27 mouse cellular contexts compared by ENCODE assay signal in genomic region chr10:13220061-13220460, GRCm38 (mm10). TPM values are rescaled to one million over a fixed set of nuclear protein-coding genes. Genes with fewer than 3 reads are reported as not detected.
"Had no signal": no experiment of that assay in that cellular context is flagged by ENCODE, and none has a peak within 500 bp of the region (broad histone marks: within the 10 kb centered on the region; RNA-seq: fewer than 3 reads in every experiment).

No protein-coding gene starts in this region.

- H3K27ac ChIP-seq: lung, embryonic 15.5 days; macrophage; midbrain, embryonic 13.5 days; midbrain, embryonic 15.5 days; neural tube, embryonic 12.5 days had no signal

- DNase-seq: lung, adult 2 months; lung, postnatal 14 days; lung, postnatal 36 days; retina, postnatal 1 day; right cerebral cortex, adult 18-20 months; right cerebral cortex, postnatal 25 days; right cerebral cortex, postnatal 4 days; spleen, adult 18-20 months; thymus, adult 18-20 months; thymus, postnatal 14 days; thymus, postnatal 36 days had no signal

- H3K27me3 ChIP-seq: lung, embryonic 15.5 days; midbrain, embryonic 13.5 days; midbrain, embryonic 15.5 days; neural tube, embryonic 12.5 days had no signal

- H3K4me2 ChIP-seq: lung, embryonic 15.5 days; midbrain, embryonic 11.5 days; midbrain, embryonic 13.5 days; midbrain, embryonic 15.5 days; neural tube, embryonic 12.5 days had no signal

- H3K36me3 ChIP-seq: midbrain, embryonic 15.5 days; neural tube, embryonic 12.5 days had no signal

- ATAC-seq: lung, postnatal 0 days; midbrain, embryonic 13.5 days; midbrain, embryonic 15.5 days had no signal

- H3K4me3 ChIP-seq: lung, embryonic 15.5 days; megakaryocyte, embryonic 14.5 days; midbrain, embryonic 13.5 days; midbrain, embryonic 15.5 days; neural tube, embryonic 12.5 days had no signal

- H3K4me1 ChIP-seq: midbrain, embryonic 13.5 days; midbrain, embryonic 15.5 days had no signal

- H3K9ac ChIP-seq: lung, embryonic 15.5 days; midbrain, embryonic 13.5 days; midbrain, embryonic 15.5 days; neural tube, embryonic 12.5 days had no signal

- H3K9me3 ChIP-seq: lung, embryonic 15.5 days; megakaryocyte, embryonic 14.5 days; midbrain, embryonic 13.5 days; midbrain, embryonic 15.5 days; neural tube, embryonic 12.5 days had no signal

RNA-seq across cellular contexts. Expression of gene Zc2hc1b, which starts 42.2 kb away (rescaled TPM):
- total RNA-seq: megakaryocyte progenitor cell, adult 5-6 weeks; midbrain, postnatal 0 days; monocyte, adult 5-6 weeks had no signal
- polyA plus RNA-seq: lung, adult 2 months; lung, embryonic 15.5 days; lung, postnatal 0 days; macrophage; midbrain, embryonic 11.5 days; midbrain, embryonic 13.5 days; midbrain, embryonic 15.5 days; midbrain, postnatal 0 days; neural tube, embryonic 12.5 days; neural tube, embryonic 14.5 days; small intestine, adult 2 months; stomach, embryonic 14.5 days; stomach, embryonic 16.5 days; thymus, postnatal 0 days had no signal
